Mouse (Mus musculus) cerebellum, adult 9-11 months (tissue): ENCODE data around the gene Alg11.

Source experiments
- DNase-seq: peaks from one replicate; pipeline ENCODE4 v3.0.0; 2022

Alg11 gene

GRCm38 (mm10) chr8:22079313-22080007 lies 18.9 kb downstream of the Alg11 start:
- DNase-seq, result no peak

GRCm38 (mm10) chr8:22089226-22089625 lies 28.7 kb downstream of the Alg11 start:
- DNase-seq, result no peak

- DNase-seq, result no peak
Measured at GRCm38 (mm10) chr8:22091568-22091967, 31.0 kb downstream of the Alg11 start.

- DNase-seq, result no peak
Measured at GRCm38 (mm10) chr8:22107020-22107419, 46.5 kb downstream of the Alg11 start.
